Mouse (Mus musculus): ENCODE measurements around the gene Tcf7. TPM values are rescaled to one million over a fixed set of nuclear protein-coding genes. Genes with fewer than 3 reads are reported as not detected.

Tcf7 gene
- polyA plus RNA-seq (2012; fragmentation: generic; extraction: Trizol), result 25.3 TPM
- long read RNA-seq, experiment 1, partial matches to known transcripts, result 2 of 5 reads
- long read RNA-seq, experiment 1, other reads (novel, unspliced or antisense), result 3 of 5 reads
- long read RNA-seq, experiment 2, partial matches to known transcripts, result 2 of 10 reads
- long read RNA-seq, experiment 2, other reads (novel, unspliced or antisense), result 7 of 10 reads

- Histone ChIP-seq H3K27me3 (ENCODE audit: control insufficient read depth, insufficient read depth, insufficient read length) (no peaks in the 10 kb centered on the region), H3K4me3 (ENCODE audit: insufficient read depth, poor library complexity, severe bottlenecking) (peak within 1 kb of the TSS; percentile 41), H3K79me2 (ENCODE audit: control insufficient read depth, insufficient read depth) (no peaks in the 10 kb centered on the region), H3K36me3 (ENCODE audit: control insufficient read depth, insufficient read depth) (no peaks in the 10 kb centered on the region), H3ac (ENCODE audit: control insufficient read depth, insufficient read length, low read depth) (peak within 1 kb of the TSS; percentile 77), H3K79me3 (ENCODE audit: low read depth) (no peaks in the 10 kb centered on the region)
- TF ChIP-seq MAX (IDR thresholded peaks at IDR 0.05) (no peak), CTCF (IDR thresholded peaks at IDR 0.05; ENCODE audit: control insufficient read depth, insufficient read depth, insufficient read length) (no peak), MYOD1 (IDR thresholded peaks at IDR 0.05; ENCODE audit: control insufficient read depth, insufficient read length, low read depth) (no peak), MYOG (IDR thresholded peaks at IDR 0.05; ENCODE audit: control insufficient read depth, extremely low read depth, insufficient read length) (no peak), CEBPB (IDR thresholded peaks at IDR 0.05; ENCODE audit: low read depth) (no peak), USF1 (IDR thresholded peaks at IDR 0.05; ENCODE audit: low read depth) (no peak), FOSL1 (IDR thresholded peaks at IDR 0.05; ENCODE audit: insufficient read depth, low read length, poor library complexity, severe bottlenecking) (no peak)
These were observed at the start of gene Tcf7 for GRCm38 (mm10) chr11:52282774-52283595. Gene Tcf7, minus strand, starts transcription at chr11:52283014.

- TF ChIP-seq CTCF (IDR thresholded peaks at IDR 0.05; ENCODE audit: control insufficient read depth, insufficient read depth, insufficient read length) (no peak), FOSL1 (IDR thresholded peaks at IDR 0.05; ENCODE audit: insufficient read depth, low read length, poor library complexity, severe bottlenecking) (no peak), CEBPB (IDR thresholded peaks at IDR 0.05; ENCODE audit: low read depth) (no peak), MAX (IDR thresholded peaks at IDR 0.05) (no peak), MYOG (IDR thresholded peaks at IDR 0.05; ENCODE audit: control insufficient read depth, extremely low read depth, insufficient read length) (no peak), USF1 (IDR thresholded peaks at IDR 0.05; ENCODE audit: low read depth) (no peak), MYOD1 (IDR thresholded peaks at IDR 0.05; ENCODE audit: control insufficient read depth, insufficient read length, low read depth) (no peak)
- no peak overlapping the region for H3K4me3 ChIP-seq (ENCODE audit: insufficient read depth, poor library complexity, severe bottlenecking)
- no peaks in the 10 kb centered on the region for H3K36me3 ChIP-seq (ENCODE audit: control insufficient read depth, insufficient read depth)
- H3K27me3 ChIP-seq (ENCODE audit: control insufficient read depth, insufficient read depth, insufficient read length), result no peaks in the 10 kb centered on the region
- no peak overlapping the region for H3ac ChIP-seq (ENCODE audit: control insufficient read depth, insufficient read length, low read depth)
- H3K79me3 ChIP-seq (ENCODE audit: low read depth), result no peaks in the 10 kb centered on the region
- H3K79me2 ChIP-seq (ENCODE audit: control insufficient read depth, insufficient read depth), result no peaks in the 10 kb centered on the region
These were observed 44.5 kb upstream of the Tcf7 start for GRCm38 (mm10) chr11:52327313-52327712.

GRCm38 (mm10) chr11:52324442-52325367 lies 41.9 kb upstream of the Tcf7 start:
- Histone ChIP-seq H3K36me3 (ENCODE audit: control insufficient read depth, insufficient read depth) (no peaks in the 10 kb centered on the region), H3K79me3 (ENCODE audit: low read depth) (no peaks in the 10 kb centered on the region), H3ac (ENCODE audit: control insufficient read depth, insufficient read length, low read depth) (no peak overlapping the region), H3K79me2 (ENCODE audit: control insufficient read depth, insufficient read depth) (no peaks in the 10 kb centered on the region), H3K27me3 (ENCODE audit: control insufficient read depth, insufficient read depth, insufficient read length) (no peaks in the 10 kb centered on the region), H3K4me3 (ENCODE audit: insufficient read depth, poor library complexity, severe bottlenecking) (no peak overlapping the region)
- TF ChIP-seq MYOD1 (IDR thresholded peaks at IDR 0.05; ENCODE audit: control insufficient read depth, insufficient read length, low read depth) (no peak), MYOG (IDR thresholded peaks at IDR 0.05; ENCODE audit: control insufficient read depth, extremely low read depth, insufficient read length) (no peak), CEBPB (IDR thresholded peaks at IDR 0.05; ENCODE audit: low read depth) (no peak), MAX (IDR thresholded peaks at IDR 0.05) (no peak), USF1 (IDR thresholded peaks at IDR 0.05; ENCODE audit: low read depth) (no peak), FOSL1 (IDR thresholded peaks at IDR 0.05; ENCODE audit: insufficient read depth, low read length, poor library complexity, severe bottlenecking) (no peak), CTCF (IDR thresholded peaks at IDR 0.05; ENCODE audit: control insufficient read depth, insufficient read depth, insufficient read length) (no peak)

- H3K79me3 ChIP-seq (ENCODE audit: low read depth), result no peaks in the 10 kb centered on the region
- H3K36me3 ChIP-seq (ENCODE audit: control insufficient read depth, insufficient read depth), result no peaks in the 10 kb centered on the region
- no peak overlapping the region for H3ac ChIP-seq (ENCODE audit: control insufficient read depth, insufficient read length, low read depth)
- H3K79me2 ChIP-seq (ENCODE audit: control insufficient read depth, insufficient read depth), result no peaks in the 10 kb centered on the region
- H3K27me3 ChIP-seq (ENCODE audit: control insufficient read depth, insufficient read depth, insufficient read length), result no peaks in the 10 kb centered on the region
- TF ChIP-seq MYOG (IDR thresholded peaks at IDR 0.05; ENCODE audit: control insufficient read depth, extremely low read depth, insufficient read length), result no peak
- no peak for TF ChIP-seq CTCF (IDR thresholded peaks at IDR 0.05; ENCODE audit: control insufficient read depth, insufficient read depth, insufficient read length)
- H3K4me3 ChIP-seq (ENCODE audit: insufficient read depth, poor library complexity, severe bottlenecking), result no peak overlapping the region
These were observed 38.7 kb upstream of the Tcf7 start for GRCm38 (mm10) chr11:52321540-52321939.

GRCm38 (mm10) chr11:52320529-52320928 lies 37.7 kb upstream of the Tcf7 start:
- Histone ChIP-seq H3K79me3 (ENCODE audit: low read depth) (no peaks in the 10 kb centered on the region), H3K36me3 (ENCODE audit: control insufficient read depth, insufficient read depth) (no peaks in the 10 kb centered on the region), H3K4me3 (ENCODE audit: insufficient read depth, poor library complexity, severe bottlenecking) (no peak overlapping the region), H3K79me2 (ENCODE audit: control insufficient read depth, insufficient read depth) (no peaks in the 10 kb centered on the region), H3K27me3 (ENCODE audit: control insufficient read depth, insufficient read depth, insufficient read length) (no peaks in the 10 kb centered on the region), H3ac (ENCODE audit: control insufficient read depth, insufficient read length, low read depth) (no peak overlapping the region)
- TF ChIP-seq FOSL1 (IDR thresholded peaks at IDR 0.05; ENCODE audit: insufficient read depth, low read length, poor library complexity, severe bottlenecking) (no peak), MAX (IDR thresholded peaks at IDR 0.05) (no peak), CEBPB (IDR thresholded peaks at IDR 0.05; ENCODE audit: low read depth) (no peak), CTCF (IDR thresholded peaks at IDR 0.05; ENCODE audit: control insufficient read depth, insufficient read depth, insufficient read length) (no peak), USF1 (IDR thresholded peaks at IDR 0.05; ENCODE audit: low read depth) (no peak), MYOG (IDR thresholded peaks at IDR 0.05; ENCODE audit: control insufficient read depth, extremely low read depth, insufficient read length) (no peak), MYOD1 (IDR thresholded peaks at IDR 0.05; ENCODE audit: control insufficient read depth, insufficient read length, low read depth) (no peak)
